Mouse (Mus musculus) embryonic facial prominence, embryonic 11.5 days (tissue): ENCODE measurements at regions not wholly inside any gene's neighbourhood (a gene's known extent, or its start where the extent isn't known, plus 50 kb on each side); places are given as distances from the start of the nearest gene placed in this dataset.

Source experiments
- ATAC-seq: fragments of 200-750 bp; cut with Nextera tagmentation; replicated peaks from 2 replicates; pipeline ENCODE4 v1.8.0; 2017; ENCODE audit warnings: low read depth; ENCODE audit not compliant: insufficient number of reproducible peaks, low FRiP score, low TSS enrichment
- DNase-seq: peaks from one replicate; pipeline ENCODE4 v3.0.0-alpha.2; 2015; ENCODE audit warnings: low spot score
- H3K27ac ChIP-seq: fragments of 300-500 bp; sonication (generic); replicated peaks from 2 replicates; pipeline ENCODE4 v1.5.1; 2014; ENCODE audit warnings: mild to moderate bottlenecking, low read depth, low read length, control low read depth
- H3K27me3 ChIP-seq: fragments of 300-500 bp; sonication (generic); 2 replicates; pipeline ENCODE4 v1.6.1; 2014; ENCODE audit warnings: mild to moderate bottlenecking, low read length, moderate library complexity, mixed read lengths; ENCODE audit not compliant: control insufficient read depth, insufficient read depth
- H3K36me3 ChIP-seq: fragments of 300-500 bp; sonication (generic); replicated peaks from 2 replicates; pipeline ENCODE4 v1.6.1; 2014; ENCODE audit warnings: low read depth, mild to moderate bottlenecking, low read length, moderate library complexity, mixed read lengths; ENCODE audit not compliant: control insufficient read depth, insufficient read depth
- H3K4me1 ChIP-seq: fragments of 300-500 bp; sonication (generic); 2 replicates; pipeline ENCODE4 v1.6.1; 2014; ENCODE audit warnings: low read length, mixed read lengths; ENCODE audit not compliant: control insufficient read depth, insufficient read depth
- H3K4me2 ChIP-seq: fragments of 300-500 bp; sonication (generic); 2 replicates; pipeline ENCODE4 v1.6.1; 2014; ENCODE audit warnings: low read depth, mild to moderate bottlenecking, control low read depth, low read length, moderate library complexity
- H3K4me3 ChIP-seq: fragments of 300-500 bp; sonication (generic); 2 replicates; pipeline ENCODE4 v1.5.1; 2014; ENCODE audit warnings: low read depth, low read length, control low read depth
- H3K9ac ChIP-seq: fragments of 300-500 bp; sonication (generic); replicated peaks from 2 replicates; pipeline ENCODE4 v1.6.1; 2014; ENCODE audit warnings: mild to moderate bottlenecking, control low read depth, low read length
- H3K9me3 ChIP-seq: fragments of 300-500 bp; sonication (generic); replicated peaks from 2 replicates; pipeline ENCODE4 v1.6.1; 2016; ENCODE audit warnings: mild to moderate bottlenecking, low read length, inconsistent platforms, mixed read lengths; ENCODE audit not compliant: control insufficient read depth
- WGBS: fragments of 180-500 bp; shearing (Covaris S2); extraction: QIAGEN DNeasy Blood & Tissue Kit; methylation state at CpG from one replicate; pipeline ENCODE4 v1.1.7; 2014; 5-methylcytosine and 5-hydroxymethylcytosine counted together

GRCm38 (mm10) chr3:48582521-48582920 is 1174.6 kb downstream of the Pcdh18 start:
- Histone ChIP-seq H3K27ac (no peak overlapping the region), H3K27me3 (no peaks in the 10 kb centered on the region), H3K9ac (no peak overlapping the region), H3K4me2 (no peak overlapping the region), H3K9me3 (no peaks in the 10 kb centered on the region), H3K4me3 (no peak overlapping the region), H3K36me3 (no peaks in the 10 kb centered on the region), H3K4me1 (no peaks in the 10 kb centered on the region)
- DNase-seq (no peak), ATAC-seq (no peak)
- WGBS, result 39% methylated on average over 1 of the region's 1 CpGs

GRCm38 (mm10) chr3:48579971-48580370 is 1177.2 kb downstream of the Pcdh18 start:
- DNase-seq (no peak), ATAC-seq (no peak)
- Histone ChIP-seq H3K27me3 (no peaks in the 10 kb centered on the region), H3K4me2 (no peak overlapping the region), H3K4me3 (no peak overlapping the region), H3K4me1 (no peaks in the 10 kb centered on the region), H3K36me3 (no peaks in the 10 kb centered on the region), H3K27ac (no peak overlapping the region), H3K9ac (no peak overlapping the region), H3K9me3 (no peaks in the 10 kb centered on the region)
- WGBS, result 68% methylated on average over 2 of the region's 2 CpGs

- DNase-seq (no peak), ATAC-seq (no peak)
- H3K27me3 ChIP-seq, result no peaks in the 10 kb centered on the region
- no peaks in the 10 kb centered on the region for H3K9me3 ChIP-seq
- H3K27ac ChIP-seq, result no peak overlapping the region
- H3K4me1 ChIP-seq, result no peaks in the 10 kb centered on the region
- H3K4me2 ChIP-seq, result no peak overlapping the region
- H3K4me3 ChIP-seq, result no peak overlapping the region
- WGBS, result 58% methylated on average over 1 of the region's 1 CpGs
- no peaks in the 10 kb centered on the region for H3K36me3 ChIP-seq
- H3K9ac ChIP-seq, result no peak overlapping the region
Measured at GRCm38 (mm10) chr3:48579229-48579628, 1177.9 kb downstream of the Pcdh18 start.

GRCm38 (mm10) chr3:48546669-48547068 is 1210.5 kb downstream of the Pcdh18 start:
- no peak for ATAC-seq
- H3K9ac ChIP-seq, result no peak overlapping the region
- 92% methylated on average over 1 of the region's 1 CpGs for WGBS

GRCm38 (mm10) chr3:48515009-48515408 is 1242.1 kb downstream of the Pcdh18 start:
- H3K27ac ChIP-seq, result no peak overlapping the region
- no peaks in the 10 kb centered on the region for H3K27me3 ChIP-seq
- no peaks in the 10 kb centered on the region for H3K4me1 ChIP-seq
- no peak overlapping the region for H3K4me2 ChIP-seq
- H3K36me3 ChIP-seq, result no peaks in the 10 kb centered on the region
- peak; percentile 25 for DNase-seq
- no peaks in the 10 kb centered on the region for H3K9me3 ChIP-seq
- no peak overlapping the region for H3K9ac ChIP-seq
- 13% methylated on average over 3 of the region's 3 CpGs for WGBS
- no peak; the same call in 1 of the 2 replicates for ATAC-seq
- no peak overlapping the region for H3K4me3 ChIP-seq

More at GRCm38 (mm10) chr3:48546669-48547068, 1210.5 kb downstream of the Pcdh18 start:
- no peak overlapping the region for H3K4me2 ChIP-seq
- H3K36me3 ChIP-seq, result no peaks in the 10 kb centered on the region
- DNase-seq, result no peak
- no peak overlapping the region for H3K27ac ChIP-seq
- no peaks in the 10 kb centered on the region for H3K4me1 ChIP-seq
- H3K27me3 ChIP-seq, result no peaks in the 10 kb centered on the region
- no peak overlapping the region for H3K4me3 ChIP-seq
- H3K9me3 ChIP-seq, result no peaks in the 10 kb centered on the region

DNA sequence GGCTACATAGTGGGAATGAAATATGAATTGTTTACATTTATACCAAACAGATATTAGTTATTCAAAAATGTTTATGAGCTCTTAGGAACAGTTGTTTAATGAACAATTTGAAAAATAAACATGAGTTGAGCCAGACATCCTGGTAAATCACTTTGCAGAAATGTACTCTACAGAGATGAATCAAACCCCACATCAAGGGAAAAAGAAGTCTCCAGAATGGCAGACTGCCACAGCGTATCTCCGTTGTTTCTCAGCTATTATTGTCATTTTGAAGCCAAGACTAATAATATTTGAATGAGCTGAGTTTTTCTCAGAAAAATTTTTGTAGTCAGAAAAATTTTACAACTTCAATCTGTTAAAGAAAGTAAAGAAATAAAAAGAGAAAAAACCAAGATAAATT is 1253.1 kb downstream of the Pcdh18 start:
- ATAC-seq, result no peak
- Histone ChIP-seq H3K36me3 (no peaks in the 10 kb centered on the region), H3K9ac (no peak overlapping the region)

DNA sequence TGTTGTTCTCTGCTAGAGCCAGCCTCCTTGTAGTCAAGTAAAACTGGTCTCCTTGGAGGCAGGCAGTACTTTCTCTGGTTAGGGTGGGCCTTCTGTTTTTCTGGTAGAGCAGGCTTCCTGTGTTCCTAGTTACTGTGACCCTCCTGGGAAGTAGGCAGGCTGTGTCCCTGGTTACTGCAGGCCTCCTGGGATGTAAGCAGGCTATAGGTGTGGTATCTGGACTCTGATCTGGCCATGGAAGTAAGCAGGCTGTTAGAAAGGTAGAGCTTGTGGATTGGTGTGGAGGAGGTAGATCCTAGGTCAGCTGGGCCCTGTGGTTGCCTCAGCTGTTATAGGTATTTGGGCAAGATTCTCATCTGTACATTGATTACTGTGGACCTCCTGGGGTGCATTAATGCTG is 1292.4 kb downstream of the Pcdh18 start:
- H3K4me2 ChIP-seq, result no peak overlapping the region
- H3K9me3 ChIP-seq, result no peaks in the 10 kb centered on the region
- H3K9ac ChIP-seq, result no peak overlapping the region
- no peaks in the 10 kb centered on the region for H3K27me3 ChIP-seq
- ATAC-seq (no peak), DNase-seq (no peak)
- no peaks in the 10 kb centered on the region for H3K4me1 ChIP-seq
- no peak overlapping the region for H3K4me3 ChIP-seq
- no peaks in the 10 kb centered on the region for H3K36me3 ChIP-seq
- H3K27ac ChIP-seq, result no peak overlapping the region

More for the DNA sequence above, 1253.1 kb downstream of the Pcdh18 start:
- Histone ChIP-seq H3K9me3 (no peaks in the 10 kb centered on the region), H3K27me3 (no peaks in the 10 kb centered on the region), H3K4me1 (no peaks in the 10 kb centered on the region), H3K27ac (no peak overlapping the region), H3K4me3 (no peak overlapping the region), H3K4me2 (no peak overlapping the region)
- DNase-seq, result no peak
- 94% methylated on average over 2 of the region's 2 CpGs for WGBS

DNA sequence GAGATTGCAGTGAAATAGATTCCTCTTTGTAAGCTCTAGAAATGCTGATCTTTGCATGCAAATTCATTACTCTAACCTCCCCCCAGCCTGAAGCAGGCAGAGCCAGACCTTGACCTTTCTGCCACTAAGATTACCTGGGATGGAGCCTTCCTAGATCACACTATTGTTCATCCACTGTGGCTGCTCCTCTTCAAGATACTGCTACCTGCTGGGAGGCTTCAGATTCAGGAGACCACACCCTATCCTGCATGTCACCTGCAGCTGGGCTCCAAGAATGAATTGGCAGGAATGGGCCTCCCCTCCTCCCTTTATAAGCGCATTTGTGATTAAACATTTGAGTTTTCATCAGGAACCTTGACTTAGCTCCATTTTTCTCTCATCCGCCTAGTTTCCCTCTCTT is 1315.2 kb downstream of the Pcdh18 start:
- Histone ChIP-seq H3K27ac (no peak overlapping the region), H3K4me3 (no peak overlapping the region), H3K9ac (no peak overlapping the region), H3K4me2 (no peak overlapping the region), H3K36me3 (no peaks in the 10 kb centered on the region), H3K27me3 (no peaks in the 10 kb centered on the region), H3K9me3 (no peaks in the 10 kb centered on the region), H3K4me1 (no peaks in the 10 kb centered on the region)
- ATAC-seq (no peak), DNase-seq (no peak)
- WGBS, result 89% methylated on average over 2 of the region's 2 CpGs
